Mouse (Mus musculus): Measurements from ENCODE around the gene Naxe. TPM values are rescaled to one million over a fixed set of nuclear protein-coding genes. Genes with fewer than 3 reads are reported as not detected.
A peak's percentile ranks its signal among the peaks of the same experiment; 100 is the strongest.

Naxe gene
- polyA plus RNA-seq, 1 experiment: 41.6 TPM

DNA sequence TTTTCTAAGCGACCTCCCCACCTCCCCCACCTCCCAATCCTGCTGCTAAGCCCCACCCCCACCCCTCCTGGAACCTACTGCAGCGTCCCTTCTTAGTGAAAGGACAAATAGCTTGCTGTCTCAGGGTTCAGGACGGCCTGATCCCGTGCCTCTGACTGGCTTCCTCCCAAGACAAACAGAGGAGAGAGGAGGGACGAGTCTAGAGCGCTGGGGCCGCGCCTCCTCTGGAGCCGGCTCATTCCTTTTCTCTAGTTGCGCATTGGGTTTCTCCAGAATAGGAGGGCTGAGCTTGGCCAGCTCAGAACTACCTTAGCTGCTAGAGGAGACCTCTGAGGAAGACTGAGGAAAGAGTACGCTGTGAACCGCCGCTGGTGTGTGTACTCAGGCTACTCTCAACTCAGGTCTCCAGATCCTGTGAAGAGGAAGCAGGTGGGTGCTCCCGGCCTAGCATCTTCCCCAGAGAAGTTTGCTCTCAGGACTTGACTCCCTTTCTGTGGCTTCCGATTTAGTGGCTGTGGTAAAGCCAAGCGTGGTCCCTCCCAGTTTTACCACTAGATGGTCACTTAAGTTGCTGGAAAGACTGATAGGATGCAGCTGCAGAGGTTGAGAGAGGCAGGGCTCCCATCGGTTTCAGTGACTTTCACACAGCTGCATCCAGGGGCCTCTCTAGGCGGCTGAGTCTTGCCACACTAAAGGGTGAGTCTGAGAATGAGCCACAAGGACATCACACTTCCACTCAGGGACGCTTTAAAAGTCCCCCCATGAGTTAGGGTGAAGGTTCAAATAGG is 27.5 kb downstream of the Naxe start:
- peaks cover 4% of the 10 kb centered on the region; the same call in 1 of the 2 replicates for H3K27me3 ChIP-seq (ENCODE audit: control insufficient read depth, insufficient read depth, low read length)
- H3K27ac ChIP-seq (ENCODE audit: insufficient read depth, low read depth, low read length): no peak overlapping the region
- H3K4me1 ChIP-seq (ENCODE audit: control insufficient read depth, insufficient read depth, insufficient read length, low read length): no peaks in the 10 kb centered on the region
- no peak overlapping the region for H3K4me3 ChIP-seq (ENCODE audit: low read depth, low read length)
- H3K36me3 ChIP-seq (ENCODE audit: control insufficient read depth, insufficient read depth, low read length): no peaks in the 10 kb centered on the region
- WGBS: 9% methylated on average over 19 of the region's 19 CpGs
- no peak for TF ChIP-seq POLR2A (IDR thresholded peaks at IDR 0.05; ENCODE audit: low read depth, low read length)

- WGBS: 64% methylated on average over 5 of the region's 5 CpGs
- peaks cover 29% of the 10 kb centered on the region for H3K27me3 ChIP-seq (ENCODE audit: control insufficient read depth, insufficient read depth, low read length)
- no peak for TF ChIP-seq POLR2A (IDR thresholded peaks at IDR 0.05; ENCODE audit: low read depth, low read length)
- no peak for TF ChIP-seq CTCF (IDR thresholded peaks at IDR 0.05; ENCODE audit: extremely low read depth, insufficient read length, insufficient replicate concordance, low read depth, low read length)
- no peak within 1 kb of the TSS for H3K4me3 ChIP-seq (ENCODE audit: low read depth, low read length)
- H3K36me3 ChIP-seq (ENCODE audit: control insufficient read depth, insufficient read depth, low read length): no peaks in the 10 kb centered on the region
- peaks cover 11% of the 10 kb centered on the region for H3K4me1 ChIP-seq (ENCODE audit: control insufficient read depth, insufficient read depth, insufficient read length, low read length)
- no peak within 1 kb of the TSS for H3K27ac ChIP-seq (ENCODE audit: insufficient read depth, low read depth, low read length)
Measured at GRCm38 (mm10) chr3:88027434-88028186, 30.7 kb downstream of the Naxe start, which contains the start of gene Hapln2. TSS of gene Hapln2 (minus strand) at chr3:88027583.

- TF ChIP-seq POLR2A (IDR thresholded peaks at IDR 0.05; ENCODE audit: low read depth, low read length): no peak
- TF ChIP-seq CTCF (IDR thresholded peaks at IDR 0.05; ENCODE audit: extremely low read depth, insufficient read length, insufficient replicate concordance, low read depth, low read length): no peak
- Histone ChIP-seq H3K4me1 (ENCODE audit: control insufficient read depth, insufficient read depth, insufficient read length, low read length) (peaks cover 15% of the 10 kb centered on the region), H3K27me3 (ENCODE audit: control insufficient read depth, insufficient read depth, low read length) (peaks cover 37% of the 10 kb centered on the region), H3K4me3 (ENCODE audit: low read depth, low read length) (no peak overlapping the region), H3K36me3 (ENCODE audit: control insufficient read depth, insufficient read depth, low read length) (no peaks in the 10 kb centered on the region), H3K27ac (ENCODE audit: insufficient read depth, low read depth, low read length) (no peak overlapping the region)
- WGBS: 59% methylated on average over 7 of the region's 7 CpGs
Measured at GRCm38 (mm10) chr3:88026823-88027222, 31.5 kb downstream of the Naxe start.

- Histone ChIP-seq H3K27ac (ENCODE audit: insufficient read depth, low read depth, low read length) (no peak overlapping the region), H3K4me3 (ENCODE audit: low read depth, low read length) (peak overlapping the region; percentile 62), H3K36me3 (ENCODE audit: control insufficient read depth, insufficient read depth, low read length) (no peaks in the 10 kb centered on the region), H3K4me1 (ENCODE audit: control insufficient read depth, insufficient read depth, insufficient read length, low read length) (peaks cover 15% of the 10 kb centered on the region), H3K27me3 (ENCODE audit: control insufficient read depth, insufficient read depth, low read length) (peaks cover 46% of the 10 kb centered on the region)
- WGBS: 2% methylated on average over 81 of the region's 81 CpGs
- TF ChIP-seq POLR2A (IDR thresholded peaks at IDR 0.05; ENCODE audit: low read depth, low read length) (no peak), CTCF (IDR thresholded peaks at IDR 0.05; ENCODE audit: extremely low read depth, insufficient read length, insufficient replicate concordance, low read depth, low read length) (no peak)
Measured at GRCm38 (mm10) chr3:88023192-88024074, 34.9 kb downstream of the Naxe start.

DNA sequence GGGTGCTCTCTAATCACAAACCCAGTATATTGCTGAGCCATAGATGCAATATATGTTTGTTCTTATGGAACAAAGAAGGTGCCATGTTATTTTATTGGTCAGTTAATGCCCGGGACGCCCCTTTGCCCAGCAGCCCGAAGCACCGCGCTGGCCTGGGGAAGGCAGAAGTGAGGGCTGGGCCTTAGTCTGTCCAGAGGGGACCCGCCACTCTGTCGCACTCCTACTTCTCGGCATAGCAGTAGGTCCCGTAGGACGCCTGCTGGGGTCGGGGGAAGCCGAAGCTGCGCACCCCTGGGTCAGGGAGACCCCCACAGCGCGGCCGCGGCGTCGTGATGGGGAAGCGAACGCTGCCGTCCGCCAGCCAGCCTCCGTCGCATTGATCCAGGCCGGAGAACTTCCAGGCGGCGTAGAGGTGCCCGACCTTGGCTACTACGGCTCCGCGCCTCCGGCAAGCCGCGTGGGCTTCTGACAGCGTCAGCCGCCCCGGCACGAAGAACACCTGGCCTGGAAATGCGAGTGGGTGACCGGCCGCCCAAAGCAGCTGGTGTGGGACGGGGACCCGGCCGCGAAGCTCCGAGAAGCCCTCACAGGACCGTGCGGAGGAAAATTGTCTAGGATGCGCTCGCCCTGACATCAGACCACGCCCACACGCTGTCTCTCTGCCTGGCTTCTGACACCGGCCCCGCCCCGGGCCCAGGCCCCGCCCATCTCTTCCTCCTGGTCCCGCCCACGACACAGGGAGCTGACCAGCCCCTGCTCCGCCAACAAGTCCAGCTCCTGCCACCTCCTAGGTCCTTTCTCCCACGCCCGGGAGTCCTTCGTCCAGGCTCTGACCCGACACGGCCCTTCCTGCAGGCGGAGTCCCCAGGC is 35.7 kb downstream of the Naxe start:
- 3% methylated on average over 65 of the region's 66 CpGs for WGBS
- Histone ChIP-seq H3K27me3 (ENCODE audit: control insufficient read depth, insufficient read depth, low read length) (peaks cover 46% of the 10 kb centered on the region), H3K4me1 (ENCODE audit: control insufficient read depth, insufficient read depth, insufficient read length, low read length) (peaks cover 15% of the 10 kb centered on the region)

DNA sequence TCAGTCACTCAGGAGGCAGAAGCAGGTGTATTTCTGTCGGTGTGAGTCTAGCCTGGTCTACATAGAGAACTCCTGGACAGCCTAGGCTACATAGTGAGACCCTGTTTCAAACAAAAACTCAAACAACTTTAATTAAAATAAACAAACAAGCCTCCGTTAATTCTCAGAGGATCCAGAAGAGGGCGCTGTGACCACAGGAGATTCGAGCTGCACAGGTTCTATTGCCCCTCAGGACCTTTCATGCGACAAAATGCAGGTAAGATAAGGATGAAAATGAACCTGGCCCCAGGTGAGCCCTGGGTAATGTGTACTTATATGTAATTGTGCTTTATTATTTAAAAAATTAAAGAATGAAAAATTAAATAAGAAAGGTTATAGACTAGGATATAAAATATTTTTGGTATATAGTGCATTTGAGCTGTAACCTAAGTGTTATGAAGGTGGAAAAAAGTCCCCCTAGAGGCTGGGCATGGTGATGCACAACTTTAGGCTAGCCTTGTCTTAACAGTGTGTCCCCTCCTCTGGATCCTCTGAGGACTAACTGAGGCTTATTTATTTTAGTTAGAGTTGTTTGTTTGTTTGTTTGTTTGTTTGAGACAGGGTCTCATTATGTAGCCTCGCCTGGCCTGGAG is 47.5 kb downstream of the Naxe start:
- H3K36me3 ChIP-seq (ENCODE audit: control insufficient read depth, insufficient read depth, low read length): no peaks in the 10 kb centered on the region
- no peaks in the 10 kb centered on the region for H3K4me1 ChIP-seq (ENCODE audit: control insufficient read depth, insufficient read depth, insufficient read length, low read length)
- peaks cover 3% of the 10 kb centered on the region for H3K27me3 ChIP-seq (ENCODE audit: control insufficient read depth, insufficient read depth, low read length)
- peak; percentile 74; the same call in 1 of the 2 replicates for TF ChIP-seq CTCF (IDR thresholded peaks at IDR 0.05; ENCODE audit: extremely low read depth, insufficient read length, insufficient replicate concordance, low read depth, low read length)
- TF ChIP-seq POLR2A (IDR thresholded peaks at IDR 0.05; ENCODE audit: low read depth, low read length): no peak
- H3K4me3 ChIP-seq (ENCODE audit: low read depth, low read length): no peak overlapping the region
- H3K27ac ChIP-seq (ENCODE audit: insufficient read depth, low read depth, low read length): no peak overlapping the region
- WGBS: 8% methylated on average over 6 of the region's 6 CpGs

More for the DNA sequence above, 35.7 kb downstream of the Naxe start:
- no peak overlapping the region for H3K27ac ChIP-seq (ENCODE audit: insufficient read depth, low read depth, low read length)
- TF ChIP-seq POLR2A (IDR thresholded peaks at IDR 0.05; ENCODE audit: low read depth, low read length): no peak
- TF ChIP-seq CTCF (IDR thresholded peaks at IDR 0.05; ENCODE audit: extremely low read depth, insufficient read length, insufficient replicate concordance, low read depth, low read length): no peak
- no peaks in the 10 kb centered on the region for H3K36me3 ChIP-seq (ENCODE audit: control insufficient read depth, insufficient read depth, low read length)
- peak overlapping the region; percentile 62 for H3K4me3 ChIP-seq (ENCODE audit: low read depth, low read length)

Other genes starting within 250 kb of the Naxe start
- 13.0 and 20.1 TPM in 2 replicates for gene Pear1, start 234.2 kb downstream of the Naxe start, polyA plus RNA-seq (2012; rRNA removed)
- gene Sh2d2a, start 211.7 kb downstream of the Naxe start, polyA plus RNA-seq (2012; rRNA removed): 3.0 and 5.9 TPM in 2 replicates
- gene Prcc, start 172.9 kb downstream of the Naxe start, polyA plus RNA-seq (2012; rRNA removed): 13.4 and 27.1 TPM in 2 replicates
- 20.0 and 44.5 TPM in 2 replicates for gene Hdgf, start 152.2 kb downstream of the Naxe start, polyA plus RNA-seq (2012; rRNA removed)
- gene Mrpl24, start 139.0 kb downstream of the Naxe start, polyA plus RNA-seq (2012; rRNA removed): 12.5 and 25.5 TPM in 2 replicates
- gene Isg20l2, start 128.2 kb downstream of the Naxe start, polyA plus RNA-seq (2012; rRNA removed): 3.9 and 7.0 TPM in 2 replicates
- 12.5 and 17.3 TPM in 2 replicates for gene Rrnad1, start 127.8 kb downstream of the Naxe start, polyA plus RNA-seq (2012; rRNA removed)
- 0.10 TPM in 1 of 2 replicates, not detected in the other for gene Crabp2, start 109.8 kb downstream of the Naxe start, polyA plus RNA-seq (2012; rRNA removed)
- gene Nes, start 87.4 kb downstream of the Naxe start, polyA plus RNA-seq (2012; rRNA removed): 2.6 and 5.0 TPM in 2 replicates
- gene Bcan, start 58.3 kb downstream of the Naxe start, polyA plus RNA-seq (2012; rRNA removed): 0.04 and 0.24 TPM in 2 replicates
- not detected in 2 replicates for gene Hapln2, start 30.9 kb downstream of the Naxe start, polyA plus RNA-seq (2012; rRNA removed)
- gene Gpatch4, start 15.4 kb downstream of the Naxe start, polyA plus RNA-seq (2012; rRNA removed): 3.7 and 4.4 TPM in 2 replicates
- gene Ttc24, start 19.8 kb upstream of the Naxe start, polyA plus RNA-seq (2012; rRNA removed): not detected in 2 replicates
- 7.1 and 14.6 TPM in 2 replicates for gene Iqgap3, start 23.5 kb upstream of the Naxe start, polyA plus RNA-seq (2012; rRNA removed)
- gene Mef2d, start 83.9 kb upstream of the Naxe start, polyA plus RNA-seq (2012; rRNA removed): 61.9 and 89.7 TPM in 2 replicates
- 11.2 and 40.3 TPM in 2 replicates for gene Rhbg, start 196.2 kb upstream of the Naxe start, polyA plus RNA-seq (2012; rRNA removed)
- gene Gm38392, start 228.7 kb upstream of the Naxe start, polyA plus RNA-seq (2012; rRNA removed): not detected in 2 replicates
- 0.76 and 0.99 TPM in 2 replicates for gene Tsacc, start 238.5 kb upstream of the Naxe start, polyA plus RNA-seq (2012; rRNA removed)
- 46.0 and 73.9 TPM in 2 replicates for gene Cct3, start 238.6 kb upstream of the Naxe start, polyA plus RNA-seq (2012; rRNA removed)

All from small intestine, adult 2 months (tissue).